Mouse (Mus musculus) naive thymus-derived CD4-positive, alpha-beta T cell, adult 2 months (primary cell): ENCODE results near the gene Atp2b4.
A peak's percentile ranks its signal among the peaks of the same experiment; 100 is the strongest.

Experiments
- DNase-seq: peaks from one replicate; pipeline ENCODE4 v3.0.0-alpha.2; 2011; ENCODE audit warnings: low read depth

The Atp2b4 gene

DNA sequence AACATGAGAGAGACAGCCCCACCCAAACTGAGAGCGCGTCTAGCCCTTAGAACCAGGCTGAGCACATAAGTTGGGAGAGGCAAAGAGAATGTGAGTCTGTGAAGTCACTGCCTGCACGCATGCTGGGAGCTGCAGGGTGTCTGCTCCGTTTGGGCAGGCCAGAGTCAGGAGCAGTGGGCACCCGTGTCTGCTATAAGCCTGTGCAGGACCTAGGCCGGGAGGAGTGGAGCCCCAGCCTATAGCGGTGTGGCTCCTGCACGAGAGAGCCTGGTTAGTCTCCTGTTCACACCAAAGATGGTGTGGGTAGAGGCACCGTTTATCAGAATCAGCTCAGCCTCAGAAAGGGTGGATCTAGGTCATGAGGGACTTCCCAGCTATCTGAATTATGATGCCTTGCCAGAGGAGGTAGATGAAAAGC, 55.8 kb downstream of the Atp2b4 start:
- no peak for DNase-seq

DNA sequence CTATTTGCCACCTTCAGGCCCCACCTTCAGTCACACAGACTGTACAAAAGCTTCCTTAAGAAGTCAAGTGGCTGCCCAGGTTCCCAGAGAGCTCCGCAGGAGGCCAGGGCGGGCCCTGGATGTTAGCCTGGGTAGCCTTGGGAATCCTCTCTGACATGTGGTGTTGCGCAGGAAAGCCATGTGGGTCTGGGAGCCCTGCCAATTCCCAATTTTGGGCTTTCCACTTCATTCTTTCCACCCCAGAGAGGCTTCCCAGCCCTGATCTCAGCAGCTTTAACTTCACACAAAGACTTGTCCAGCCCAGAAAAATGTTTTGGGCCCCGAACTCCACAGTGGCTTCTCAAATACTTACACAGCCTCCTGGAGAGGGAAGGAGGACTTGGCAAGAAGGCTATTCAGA, 56.2 kb downstream of the Atp2b4 start:
- DNase-seq: no peak

- DNase-seq: no peak
Measured at GRCm38 (mm10) chr1:133742517-133742916, 58.3 kb downstream of the Atp2b4 start.

DNA sequence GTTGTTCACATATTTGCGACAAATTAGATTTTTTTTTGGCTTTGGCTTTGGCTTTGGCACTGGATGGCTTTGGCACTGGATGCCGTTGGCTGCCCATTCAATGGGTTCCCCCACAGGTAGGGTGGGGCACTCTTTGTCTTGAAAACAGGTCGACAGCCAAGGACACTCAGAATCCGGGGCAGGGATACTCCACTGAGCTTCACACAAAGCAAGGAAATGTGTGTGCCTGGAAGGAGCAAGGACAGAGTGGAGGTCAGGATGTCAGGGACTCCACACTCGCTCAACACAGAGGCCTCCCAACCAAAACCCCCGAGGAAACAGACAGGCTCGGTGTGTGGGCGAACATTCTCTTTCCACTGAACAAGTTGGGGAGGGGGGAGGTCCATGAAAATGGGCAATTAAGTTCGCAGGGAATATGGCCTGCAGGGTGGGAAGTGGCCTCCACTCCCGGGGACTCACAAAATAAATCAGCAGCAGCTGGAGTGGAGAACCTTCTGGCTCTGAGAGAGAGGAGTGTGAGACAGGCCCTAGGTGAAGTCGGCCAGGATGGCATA, 58.9 kb downstream of the Atp2b4 start:
- DNase-seq: no peak

DNA sequence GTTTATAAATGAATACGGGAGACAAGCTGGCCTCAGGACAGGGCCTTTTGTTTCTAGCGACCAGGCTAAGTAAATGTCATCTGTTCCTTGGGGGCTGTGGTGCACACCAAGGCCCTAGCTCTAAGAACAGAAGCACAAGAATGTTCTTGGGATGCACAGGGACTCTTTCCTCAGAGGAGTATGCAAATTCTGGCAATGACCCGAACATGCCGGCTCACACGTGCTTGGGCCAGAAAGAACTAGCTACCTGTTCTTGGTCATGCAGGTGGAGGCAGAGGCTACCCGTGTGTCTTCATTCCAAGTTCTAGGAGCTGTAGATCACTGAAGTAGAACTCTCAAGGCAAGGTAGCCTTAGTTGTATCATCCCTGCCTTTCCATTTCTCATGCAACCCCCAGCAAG, 59.7 kb downstream of the Atp2b4 start:
- no peak for DNase-seq

DNA sequence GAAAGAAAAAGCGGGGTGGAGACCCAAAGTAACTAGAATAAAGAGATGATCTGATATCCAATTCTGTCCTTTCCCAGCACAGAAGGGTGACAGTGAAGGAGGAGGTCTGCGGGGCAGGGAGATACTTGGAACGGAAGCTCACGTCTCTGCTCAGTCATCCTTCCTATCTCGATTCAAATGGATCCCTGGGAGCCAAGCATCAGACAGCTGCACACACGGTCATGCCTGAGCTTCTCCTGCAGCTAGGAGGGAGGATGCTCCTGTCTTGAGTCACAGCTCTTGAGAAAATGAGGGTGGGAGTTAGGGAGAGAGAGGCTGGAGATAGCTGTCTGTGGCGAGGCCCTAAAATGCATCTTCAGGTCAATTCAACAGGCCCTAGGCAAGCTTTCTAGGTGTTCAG, 64.2 kb downstream of the Atp2b4 start:
- no peak for DNase-seq

DNA sequence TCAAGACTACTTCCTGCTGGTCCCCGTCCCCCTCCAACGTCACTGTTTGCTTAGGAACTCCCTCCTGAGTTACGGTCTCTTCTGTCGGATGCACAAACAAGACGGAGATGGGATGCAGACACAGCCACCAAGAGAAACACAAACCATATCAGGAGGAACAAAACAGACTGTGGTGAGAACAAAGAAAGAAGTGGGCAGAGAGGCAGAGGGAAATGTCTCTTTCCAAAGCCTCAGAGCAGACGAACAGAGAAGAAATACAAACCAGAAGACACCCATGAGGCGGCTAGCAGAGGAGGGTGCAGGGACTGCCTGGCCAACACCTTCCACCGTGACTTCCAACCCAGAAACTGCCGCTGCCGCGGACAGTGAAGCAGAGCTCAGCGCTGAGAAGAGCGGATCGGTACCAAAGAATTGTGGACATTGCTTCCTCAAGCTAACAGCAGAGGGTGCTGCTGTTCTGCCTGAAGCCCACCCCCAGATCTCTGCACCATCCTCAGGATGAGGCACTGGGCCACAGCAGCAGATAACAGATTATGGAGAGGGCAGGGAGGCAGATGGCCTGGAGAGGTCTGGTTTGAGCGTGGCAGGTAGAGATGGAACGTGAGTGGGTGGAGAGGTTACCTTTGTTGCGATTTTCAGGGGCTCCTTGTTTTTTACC, 64.7 kb downstream of the Atp2b4 start:
- DNase-seq: peak; percentile 52

DNA sequence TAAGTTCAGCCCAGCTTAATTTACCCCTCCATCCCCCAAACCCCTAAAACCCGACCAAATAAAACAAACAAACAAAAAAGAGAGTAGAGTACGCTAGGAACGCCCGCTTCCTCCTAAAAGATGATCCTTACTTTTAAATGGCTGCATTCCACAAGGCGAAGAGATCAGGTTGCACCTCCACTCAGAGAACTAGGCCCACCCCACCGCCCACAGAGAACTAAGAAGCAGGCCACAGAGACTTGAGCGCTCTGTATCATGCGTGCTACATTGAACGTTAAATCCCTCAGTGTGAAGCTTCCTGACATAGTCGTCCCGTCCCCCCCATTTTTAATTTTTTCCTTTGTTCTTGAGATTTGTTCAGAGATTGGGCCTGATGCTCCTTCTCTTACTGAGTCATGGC, 68.0 kb downstream of the Atp2b4 start:
- no peak for DNase-seq

GRCm38 (mm10) chr1:133728339-133728738, 72.5 kb downstream of the Atp2b4 start:
- DNase-seq: no peak

GRCm38 (mm10) chr1:133720342-133720741, 80.5 kb downstream of the Atp2b4 start:
- no peak for DNase-seq

- no peak for DNase-seq
Measured at GRCm38 (mm10) chr1:133718786-133719185, 82.1 kb downstream of the Atp2b4 start.

DNA sequence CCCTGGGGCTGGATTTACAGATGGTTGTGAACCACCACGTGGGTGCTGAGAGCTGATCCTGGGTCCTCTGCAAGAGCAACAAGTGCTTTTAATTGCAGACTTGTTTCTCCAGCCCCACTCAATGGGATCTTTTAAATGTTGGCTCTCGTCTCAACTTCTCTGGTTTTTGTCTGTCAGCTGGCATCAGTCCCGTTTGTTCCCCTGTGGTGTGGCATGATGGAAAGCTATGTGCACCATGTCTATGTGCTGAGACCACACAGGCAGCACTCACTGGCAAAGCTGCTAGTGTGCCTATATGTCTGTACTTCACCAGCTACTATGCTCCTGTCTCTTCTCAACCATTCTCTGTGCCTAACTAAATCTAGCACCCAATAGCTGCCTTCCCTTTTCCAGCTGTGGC, 82.5 kb downstream of the Atp2b4 start:
- DNase-seq: no peak

GRCm38 (mm10) chr1:133716464-133716863, 84.4 kb downstream of the Atp2b4 start:
- DNase-seq: peak; percentile 81

DNA sequence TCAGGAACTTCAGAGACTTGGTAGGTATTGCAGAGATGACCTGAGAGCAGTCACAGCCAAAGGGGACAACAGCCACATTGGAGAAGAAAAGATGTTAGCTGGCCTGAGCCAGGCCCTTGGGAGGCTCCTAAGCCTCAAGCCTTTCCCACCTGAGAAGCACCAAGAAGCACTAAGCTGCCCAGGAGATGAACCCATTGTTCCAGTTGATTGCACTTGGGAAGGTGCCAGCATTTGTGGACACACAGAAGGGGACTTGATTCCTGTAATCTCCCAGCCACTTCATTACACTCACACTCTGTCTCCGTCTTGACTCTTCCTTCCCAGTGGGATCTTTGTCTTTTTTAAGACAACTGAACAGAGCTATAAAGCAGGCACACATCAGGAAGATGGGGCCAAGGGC, 85.7 kb downstream of the Atp2b4 start:
- no peak for DNase-seq

GRCm38 (mm10) chr1:133713009-133713370, 87.9 kb downstream of the Atp2b4 start:
- DNase-seq: no peak

DNA sequence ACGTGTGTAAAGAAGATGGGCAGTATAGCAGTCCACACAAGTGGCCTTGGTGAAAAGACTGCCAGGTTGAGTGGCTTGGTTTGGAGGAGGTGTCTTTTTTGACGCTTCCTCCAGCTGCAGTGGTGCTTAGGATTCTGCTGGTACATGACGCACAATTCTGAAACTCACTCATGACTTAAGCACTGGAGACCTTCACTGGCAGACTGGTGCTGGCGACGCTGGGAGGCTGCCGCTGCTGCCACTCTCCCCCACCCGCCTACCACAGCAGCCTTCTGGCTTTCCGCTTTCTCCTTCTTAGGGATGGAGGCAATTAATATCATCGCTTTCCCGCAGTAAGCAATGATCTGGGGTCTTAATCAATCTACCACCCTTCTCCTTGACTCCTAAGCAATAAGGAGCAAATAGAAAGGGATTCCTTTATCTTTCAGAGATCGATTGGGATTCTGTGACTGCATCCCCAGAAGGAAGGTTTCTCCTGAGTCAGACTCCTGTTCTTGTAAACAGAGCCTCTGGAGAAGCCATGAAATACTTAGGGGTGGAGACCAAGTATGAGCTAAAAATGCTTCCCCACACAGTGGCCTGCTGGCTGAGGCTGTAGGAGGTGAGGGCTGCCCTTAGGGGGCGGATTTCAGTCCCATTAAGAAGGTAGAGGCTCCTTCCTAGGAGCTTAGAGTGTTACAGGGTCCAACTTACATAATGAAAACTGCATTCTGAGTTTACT, 88.4 kb downstream of the Atp2b4 start:
- DNase-seq: no peak

GRCm38 (mm10) chr1:133711376-133711775, 89.5 kb downstream of the Atp2b4 start:
- peak; percentile 75 for DNase-seq

DNA sequence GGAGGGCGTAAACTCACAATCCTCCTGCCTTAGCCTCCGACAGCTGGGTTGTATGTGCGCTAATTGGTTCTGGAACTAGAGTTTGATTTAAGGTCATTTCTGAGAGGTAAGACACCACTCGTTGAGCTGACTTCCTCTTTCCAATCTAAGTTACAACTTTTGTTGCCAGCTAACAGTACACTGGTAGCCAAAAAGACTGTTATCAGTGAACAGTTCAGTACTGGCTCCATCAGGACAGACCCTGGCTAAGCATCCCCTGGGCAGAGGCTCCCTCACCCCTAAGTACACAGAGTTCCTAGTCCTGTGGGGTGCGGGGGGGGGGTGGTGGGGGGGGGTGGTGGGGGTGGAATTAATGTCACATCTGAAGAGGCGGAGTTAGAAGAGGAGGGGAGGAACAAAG, 89.9 kb downstream of the Atp2b4 start:
- peak; percentile 52 for DNase-seq

DNA sequence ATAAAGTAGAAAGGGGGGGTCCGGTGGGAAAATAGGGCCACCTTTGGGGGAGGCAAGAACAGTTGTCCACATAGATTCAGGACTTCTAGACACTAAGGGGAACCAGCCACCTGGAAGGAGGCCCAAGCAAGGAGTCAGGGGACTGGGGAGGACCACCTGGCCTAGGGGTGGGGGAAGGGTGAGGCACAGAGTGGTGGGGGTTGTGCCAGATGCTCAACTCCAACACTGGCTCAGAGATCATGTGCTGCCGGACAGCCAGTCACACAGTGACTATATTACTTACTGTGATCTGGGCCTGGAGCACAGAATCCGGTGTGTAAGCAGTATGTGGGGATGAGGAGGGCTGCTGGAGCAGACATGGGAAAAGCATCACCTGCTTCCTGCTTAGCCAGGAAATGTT, 91.5 kb downstream of the Atp2b4 start:
- no peak for DNase-seq

DNA sequence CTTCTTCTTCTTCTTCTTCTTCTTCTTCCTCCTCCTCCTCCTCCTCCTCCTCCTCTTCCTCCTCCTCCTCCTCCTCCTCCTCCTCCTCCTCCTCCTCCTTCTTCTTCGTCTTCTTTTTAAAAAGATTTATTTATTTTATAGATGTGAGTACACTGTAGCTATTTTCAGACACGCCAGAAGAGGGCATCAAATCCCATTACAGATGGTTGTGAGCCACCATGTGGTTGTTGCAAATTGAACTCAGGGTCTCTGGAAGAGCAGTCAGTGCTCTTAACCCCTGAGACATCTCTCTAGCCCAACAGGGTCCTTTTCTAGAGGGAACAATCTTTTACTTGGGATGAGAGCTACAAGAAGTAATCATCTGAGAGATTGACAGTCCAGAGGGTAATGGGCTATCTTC, 99.0 kb downstream of the Atp2b4 start:
- DNase-seq: peak; percentile 51

DNA sequence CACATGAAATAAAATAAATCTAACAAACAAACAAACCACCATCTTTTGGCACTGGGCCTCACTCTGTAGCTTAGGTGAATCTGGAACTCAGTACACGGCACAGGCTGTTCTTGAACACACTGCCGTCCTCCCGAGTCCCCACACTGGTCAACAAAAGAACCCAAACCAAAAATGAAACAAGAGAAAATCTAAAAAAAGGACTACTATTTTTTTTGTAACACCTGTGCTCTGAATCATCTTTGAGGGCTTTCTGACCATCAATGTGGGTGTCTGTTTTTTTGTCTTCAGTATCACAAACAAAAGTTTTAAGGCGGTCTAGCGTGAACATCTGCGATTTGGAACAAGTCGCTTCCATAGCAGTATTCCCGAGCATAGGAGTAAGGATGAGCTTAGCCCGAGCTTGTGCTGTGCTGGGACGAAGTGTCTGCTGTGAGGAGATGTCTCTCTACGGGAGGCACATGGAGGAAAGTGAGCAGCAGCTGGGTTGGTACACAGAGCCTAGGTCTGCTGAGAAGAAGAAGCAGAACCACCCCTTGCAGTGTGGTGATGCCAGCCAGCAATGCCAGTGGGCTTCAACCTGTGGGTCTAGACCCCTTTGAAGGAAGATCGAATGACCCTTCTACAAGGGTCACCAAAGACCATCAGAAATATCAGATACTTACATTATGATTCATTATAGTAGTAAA, 102.8 kb downstream of the Atp2b4 start:
- DNase-seq: no peak

DNA sequence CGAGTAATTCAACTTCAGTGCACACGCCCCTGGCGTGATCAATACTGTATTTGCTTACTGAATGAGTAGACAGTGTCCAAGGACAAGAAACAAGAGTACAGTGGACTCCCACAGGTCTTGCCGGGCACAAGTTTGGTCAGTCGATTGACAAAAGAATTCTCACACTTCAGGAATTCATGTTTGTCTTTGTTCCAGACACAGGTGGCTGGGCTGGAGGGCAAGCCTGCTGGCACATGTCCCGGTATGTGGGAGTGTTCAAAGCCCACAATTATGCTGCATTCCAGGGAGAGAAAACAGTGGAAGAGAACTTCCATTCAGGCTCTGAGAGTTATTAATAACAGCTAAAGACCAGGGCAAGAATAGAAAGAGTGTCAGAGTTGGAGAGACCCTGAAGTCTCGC, 104.9 kb downstream of the Atp2b4 start:
- DNase-seq: no peak

DNA sequence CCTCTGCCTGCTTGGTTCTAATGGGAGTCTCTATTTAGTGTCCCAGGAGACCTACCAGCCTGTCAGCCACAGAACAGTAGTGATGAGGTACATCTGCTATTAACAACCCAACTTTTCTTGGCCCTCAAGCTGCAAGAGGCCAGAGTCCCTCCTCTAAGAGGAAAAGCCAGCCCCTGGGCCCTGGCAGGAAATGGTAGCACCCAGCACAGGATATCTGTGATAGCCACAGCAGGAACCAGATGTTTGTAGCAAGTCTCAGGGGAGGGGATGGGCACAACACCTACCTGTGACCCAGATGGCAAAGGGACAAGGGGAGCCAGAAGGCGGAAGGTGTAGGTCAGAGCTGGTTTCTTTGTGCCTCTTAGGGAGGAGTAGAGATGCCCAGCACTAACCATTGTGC, 106.0 kb downstream of the Atp2b4 start:
- DNase-seq: peak; percentile 46
